Mouse (Mus musculus) kidney, adult 2 months (tissue): ENCODE measurements at regions not wholly inside any gene's neighbourhood (a gene's known extent, or its start where the extent isn't known, plus 50 kb on each side); places are given as distances from the start of the nearest gene placed in this dataset.

Source experiments
- CTCF ChIP-seq: fragments of 200-500 bp; conservative IDR thresholded peaks from 2 replicates; pipeline ENCODE4 v1.5.1; 2011; ENCODE audit warnings: low read depth, mild to moderate bottlenecking, control low read depth, low read length, moderate library complexity, mixed read lengths; ENCODE audit not compliant: insufficient read depth, insufficient read length
- POLR2A ChIP-seq: fragments of 200-500 bp; IDR thresholded peaks from one replicate; pipeline ENCODE4 v1.6.1; 2011; ENCODE audit warnings: low read depth, low read length, control low read depth

DNA sequence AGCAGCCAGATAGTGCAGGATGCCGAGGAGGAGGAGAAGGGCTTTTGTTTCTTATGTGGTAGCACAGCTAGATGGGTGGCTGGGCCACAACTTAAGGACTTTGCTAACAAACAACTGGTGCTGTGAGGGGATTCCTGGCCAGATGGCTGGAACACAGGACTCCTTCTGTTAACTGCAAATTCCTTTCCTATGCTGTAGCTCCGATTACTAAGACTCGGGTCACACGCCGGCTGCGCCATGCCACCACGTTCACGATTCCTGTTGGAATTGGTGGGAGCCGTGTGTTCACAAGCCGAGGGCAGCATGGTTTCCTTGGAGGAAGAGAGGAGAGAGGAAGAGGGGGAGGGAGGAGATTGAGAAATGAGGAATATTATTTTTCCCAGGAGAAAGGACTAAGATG, 79.9 kb downstream of the Tmx1 start:
- TF ChIP-seq CTCF (no peak), POLR2A (no peak)
